Mouse (Mus musculus) T-cell, adult 2 months (primary cell): Measurements from ENCODE around the gene Olfr177.

Experiments used
- DNase-seq: peaks from one replicate; pipeline ENCODE4 v3.0.0; 2022; ENCODE audit warnings: low spot score

Olfr177 gene

DNA sequence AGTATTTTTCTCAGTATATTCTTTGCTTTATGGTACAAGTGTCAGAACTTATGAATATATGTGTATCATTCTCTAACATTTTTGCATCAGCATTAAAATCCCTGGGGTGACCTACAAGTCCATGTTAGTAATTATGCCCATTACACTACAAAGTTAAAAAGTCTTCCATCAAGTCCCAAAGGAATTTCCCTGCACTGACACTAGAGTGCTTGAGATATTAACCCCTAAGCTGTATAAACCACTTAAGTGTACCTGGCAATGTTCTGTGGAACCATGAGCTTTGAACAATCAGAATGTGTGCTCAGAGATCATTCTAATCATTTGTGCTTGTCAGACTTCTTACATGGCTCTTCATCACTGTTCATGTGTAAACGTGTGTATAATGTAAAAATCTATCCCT is at the start of gene Olfr177:
Olfr177 (minus strand) TSS at position 101 of the 400 bp plus-strand sequence.
- DNase-seq, result no peak

DNA sequence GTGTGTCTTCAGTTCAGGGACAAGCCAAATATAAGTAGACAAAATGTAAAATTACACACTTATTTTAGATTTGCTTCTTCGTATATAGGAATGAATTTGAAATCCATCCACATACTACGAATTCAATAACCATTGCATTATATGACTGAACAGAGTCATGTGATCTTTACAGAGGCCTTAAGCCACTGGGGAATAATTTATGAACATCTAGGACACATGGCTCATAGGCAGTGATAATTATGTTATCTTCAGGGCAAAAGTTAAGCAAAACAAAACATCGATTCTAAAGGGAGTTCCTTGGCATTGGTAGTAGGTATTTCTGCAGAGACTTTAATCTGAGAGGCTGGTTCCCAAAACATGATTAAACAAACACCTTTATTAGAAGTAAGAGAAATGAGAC is 17.4 kb upstream of the Olfr177 start, which contains the start of gene Olfr178:
Olfr178 (minus strand) TSS at position 101 of the 400 bp plus-strand sequence.
- no peak for DNase-seq

- DNase-seq, result no peak
Observed at GRCm38 (mm10) chr16:58884416-58884815, 9.8 kb upstream of the Olfr177 start.

DNA sequence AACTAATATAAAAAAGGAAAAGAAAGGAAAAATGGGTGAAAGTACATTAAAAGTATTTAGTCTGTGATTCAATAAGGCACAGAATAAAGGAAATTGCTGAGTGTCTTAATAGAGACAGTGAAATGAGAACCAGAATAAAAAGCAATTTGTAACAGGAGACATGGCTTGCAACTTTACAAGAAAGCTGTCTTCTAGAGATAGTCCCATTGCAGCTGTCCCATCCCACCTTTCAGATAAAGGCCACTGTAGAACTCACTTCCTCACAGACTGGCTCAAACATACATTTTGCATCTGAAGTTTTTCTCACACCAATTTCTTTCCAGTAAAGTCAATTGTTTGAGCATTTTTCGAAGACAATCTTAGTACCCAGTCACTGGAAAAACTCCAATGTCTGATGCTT is 13.1 kb downstream of the Olfr177 start:
- DNase-seq, result no peak

DNA sequence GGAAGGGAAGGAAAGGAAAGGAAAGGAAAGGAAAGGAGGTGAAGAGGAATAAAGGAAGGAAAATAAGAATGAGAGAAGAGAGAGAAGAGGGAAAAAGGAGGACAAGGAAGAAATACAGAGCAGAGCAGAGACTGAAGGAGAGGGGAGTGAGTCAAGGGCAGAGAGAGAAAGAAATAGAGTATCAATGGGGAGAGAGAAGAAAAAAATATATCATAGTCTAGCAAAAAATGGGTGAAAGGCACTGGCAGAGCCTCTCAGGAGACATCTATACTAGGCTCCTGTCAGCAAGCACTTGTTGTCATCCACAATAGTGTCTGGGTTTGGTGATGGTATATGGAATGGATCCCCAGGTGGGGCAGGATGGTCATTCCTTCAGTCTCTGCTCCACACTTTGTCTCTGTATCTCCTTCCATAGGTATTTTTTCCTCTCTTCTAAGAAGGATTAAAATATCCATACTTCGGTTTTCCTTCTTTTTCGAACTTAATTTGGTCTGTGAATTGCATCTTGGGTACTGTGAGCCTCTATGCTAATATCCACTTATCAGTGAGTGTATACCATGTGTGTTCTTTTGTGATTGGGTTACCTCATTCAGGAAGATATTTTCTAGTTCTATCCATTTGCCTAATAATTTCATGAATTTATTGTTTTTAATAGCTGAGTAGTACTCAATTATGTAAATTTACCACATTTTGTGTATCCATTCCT is 14.4 kb downstream of the Olfr177 start:
- no peak for DNase-seq

DNA sequence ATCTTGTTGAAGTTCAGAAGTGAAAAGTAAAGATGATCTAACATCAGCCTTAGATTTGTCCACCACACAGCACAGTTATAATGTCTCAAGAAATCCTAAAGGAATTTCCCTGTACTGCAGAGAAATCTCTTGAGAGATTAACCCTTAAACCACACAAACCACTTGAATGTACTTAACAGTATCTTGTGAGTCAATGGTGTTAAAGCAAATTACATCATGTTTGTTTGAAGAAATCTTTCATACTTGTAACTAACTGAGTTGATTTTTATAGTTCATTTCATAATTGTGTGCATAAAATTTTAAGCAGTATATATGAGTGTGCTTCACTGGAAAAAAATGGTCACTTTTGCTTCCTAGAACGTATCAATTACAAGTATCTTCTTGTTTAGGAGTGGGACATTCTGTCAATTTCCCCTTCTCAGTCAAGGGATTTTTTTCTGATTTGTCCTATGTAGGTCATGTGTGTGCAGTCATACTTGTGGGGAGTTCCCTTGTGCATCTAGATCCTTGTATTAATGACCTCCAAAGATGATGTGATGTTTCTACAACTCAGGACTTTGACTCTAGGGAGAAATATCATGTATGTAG is 47.7 kb downstream of the Olfr177 start, which contains the start of gene Olfr175-ps1:
Olfr175-ps1 (minus strand) TSS at position 51 of the 588 bp plus-strand sequence.
- DNase-seq, result no peak
